Mouse (Mus musculus) intestine, postnatal 0 days (tissue): ENCODE results near the gene Zbtb12. TPM values are rescaled to one million over a fixed set of nuclear protein-coding genes. Genes with fewer than 3 reads are reported as not detected.
"Not testable (repeated sequence)": the region's sequence is repeated elsewhere in the genome, so short reads cannot be mapped to it uniquely, and the experiment has no call there.

Experiments used
- ATAC-seq: fragments of 200-750 bp; cut with Nextera tagmentation; 2 replicates; pipeline ENCODE4 v1.8.0; 2017; ENCODE audit warnings: mild to moderate bottlenecking, moderate TSS enrichment, moderate library complexity
- H3K27ac ChIP-seq: fragments of 300-500 bp; sonication (generic); 2 replicates; pipeline ENCODE4 v1.5.1; 2014; ENCODE audit warnings: mild to moderate bottlenecking, low read depth, low read length, moderate library complexity
- H3K27me3 ChIP-seq: fragments of 300-500 bp; sonication (generic); replicated peaks from 2 replicates; pipeline ENCODE4 v1.6.1; 2014; ENCODE audit warnings: low read length, mixed read lengths; ENCODE audit not compliant: control insufficient read depth, insufficient read depth
- H3K36me3 ChIP-seq: fragments of 300-500 bp; sonication (generic); 2 replicates; pipeline ENCODE4 v1.6.1; 2014; ENCODE audit warnings: mild to moderate bottlenecking, moderate library complexity; ENCODE audit not compliant: control insufficient read depth, insufficient read depth
- H3K4me1 ChIP-seq: fragments of 300-500 bp; sonication (generic); replicated peaks from 2 replicates; pipeline ENCODE4 v1.6.1; 2014; ENCODE audit warnings: antibody characterized with exemption, low read length, mixed read lengths; ENCODE audit not compliant: control insufficient read depth, insufficient read depth
- H3K4me2 ChIP-seq: fragments of 300-500 bp; sonication (generic); replicated peaks from 2 replicates; pipeline ENCODE4 v1.6.1; 2014; ENCODE audit warnings: low read depth, mild to moderate bottlenecking, moderate library complexity
- H3K4me3 ChIP-seq: fragments of 300-500 bp; sonication (generic); 2 replicates; pipeline ENCODE4 v1.5.1; 2014; ENCODE audit warnings: low read depth, low read length
- H3K9ac ChIP-seq: fragments of 300-500 bp; sonication (generic); 2 replicates; pipeline ENCODE4 v1.6.1; 2014; ENCODE audit warnings: mild to moderate bottlenecking, low read depth, low read length
- H3K9me3 ChIP-seq: fragments of 300-500 bp; sonication (generic); 2 replicates; pipeline ENCODE4 v1.6.1; 2016; ENCODE audit warnings: mixed run types; ENCODE audit not compliant: control insufficient read depth
- CTCF ChIP-seq: sonication (generic); IDR thresholded peaks from 2 replicates; pipeline ENCODE4 v1.5.1; 2016; ENCODE audit warnings: low read depth, mild to moderate bottlenecking, control low read depth, antibody characterized with exemption, moderate library complexity
- WGBS: fragments of 180-500 bp; shearing (Covaris S2); extraction: QIAGEN DNeasy Blood & Tissue Kit; methylation state at CpG from one replicate; pipeline ENCODE4 v1.1.7; 2014; 5-methylcytosine and 5-hydroxymethylcytosine counted together
- polyA plus RNA-seq: library from polyadenylated mRNA; unstranded; fragments of >200 nt; fragmentation: Nextera tagmentation; extraction: Ambion mirVana; gene quantifications from 2 replicates; pipeline ENCODE4 v1.2.1, GENCODE M21; 2015

Gene Zbtb12
- 0.74 and 1.1 TPM in 2 replicates for polyA plus RNA-seq

- H3K36me3 ChIP-seq, result no peaks in the 10 kb centered on the region
- H3K4me3 ChIP-seq, result no peak within 1 kb of the TSS
- no peaks in the 10 kb centered on the region for H3K9me3 ChIP-seq
- no peak for ATAC-seq
- WGBS, result 51% methylated on average over 11 of the region's 11 CpGs
- no peak for TF ChIP-seq CTCF
- H3K4me1 ChIP-seq, result no peaks in the 10 kb centered on the region; the same call in 1 of the 2 replicates
- H3K9ac ChIP-seq, result no peak within 1 kb of the TSS
- H3K4me2 ChIP-seq, result peak within 1 kb of the TSS; percentile 43
- no peaks in the 10 kb centered on the region for H3K27me3 ChIP-seq
- no peak within 1 kb of the TSS for H3K27ac ChIP-seq
Observed at GRCm38 (mm10) chr17:34879336-34879879, at the start of gene Zbtb12. Zbtb12 (plus strand) TSS chr17:34879483.

- peaks cover 59% of the 10 kb centered on the region for H3K36me3 ChIP-seq
- not testable (repeated sequence) for H3K27me3 ChIP-seq, H3K9me3 ChIP-seq, H3K4me2 ChIP-seq, H3K4me1 ChIP-seq, H3K27ac ChIP-seq, ATAC-seq, H3K4me3 ChIP-seq, H3K9ac ChIP-seq
- 100% methylated on average over 1 of the region's 1 CpGs for WGBS
Observed at GRCm38 (mm10) chr17:34830776-34831175, 48.5 kb upstream of the Zbtb12 start.

DNA sequence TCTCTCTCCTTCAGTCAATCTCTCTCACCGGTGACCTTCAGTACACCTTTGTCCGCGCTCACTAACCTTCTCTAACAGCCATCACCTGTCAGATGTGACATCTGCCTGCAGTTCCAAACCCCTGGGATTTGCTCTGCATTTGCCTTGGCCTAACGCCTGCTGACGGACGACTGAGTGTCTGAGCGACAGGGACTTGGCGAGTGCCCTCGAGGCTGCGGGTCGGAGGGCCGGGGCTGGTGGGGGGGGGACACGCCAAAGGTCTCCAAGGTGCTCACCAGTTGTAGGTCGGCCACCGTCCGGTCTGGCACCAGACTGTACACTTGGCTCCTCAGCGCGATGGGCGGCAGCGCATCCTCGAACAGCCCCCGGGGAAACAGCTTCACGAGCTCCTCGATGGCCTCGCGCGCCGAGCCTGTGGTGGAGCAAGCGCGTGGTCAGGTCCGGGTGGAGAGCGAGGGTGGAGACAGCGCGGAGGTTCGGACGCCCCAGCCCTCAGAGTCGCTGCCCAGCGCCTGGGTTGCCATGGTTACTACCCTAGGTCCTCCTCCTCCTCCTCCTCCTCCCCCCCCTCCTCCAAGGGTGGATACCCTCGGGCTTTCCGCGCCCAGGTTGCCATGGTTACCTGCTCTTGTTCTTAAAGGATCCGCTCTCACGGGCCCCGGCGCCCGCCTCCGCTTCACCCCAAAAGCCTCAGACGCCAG lies 43.0 kb upstream of the Zbtb12 start:
- Histone ChIP-seq H3K27ac (0 out of 2 replicates have a peak overlapping the region, but pooled peaks have one; percentile 65), H3K36me3 (peaks cover 39% of the 10 kb centered on the region), H3K4me2 (peak overlapping the region; percentile 96), H3K4me1 (peaks cover 9% of the 10 kb centered on the region), H3K9me3 (no peaks in the 10 kb centered on the region), H3K4me3 (peak overlapping the region; percentile 82), H3K27me3 (no peaks in the 10 kb centered on the region), H3K9ac (peak overlapping the region; percentile 68)
- 3% methylated on average over 48 of the region's 48 CpGs for WGBS
- peak; percentile 66 for ATAC-seq
- TF ChIP-seq CTCF, result no peak

DNA sequence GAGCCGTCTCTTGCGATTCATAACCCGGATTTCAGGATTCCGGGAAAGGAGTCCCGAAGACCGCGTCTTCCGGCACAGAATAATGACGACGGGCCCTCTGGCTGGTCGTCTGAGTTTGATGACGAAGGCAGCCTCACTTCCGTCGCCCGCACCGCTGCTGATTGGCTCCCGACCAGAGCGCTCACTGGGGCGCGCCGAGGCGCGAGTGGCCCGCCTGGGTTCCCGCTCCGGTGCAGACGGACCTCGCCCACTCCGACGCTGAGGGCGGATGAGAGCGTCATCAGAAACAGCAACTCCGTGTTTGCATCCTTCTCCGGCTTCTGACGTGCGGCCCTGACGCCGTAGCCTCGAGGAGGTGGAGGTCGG lies 42.4 kb upstream of the Zbtb12 start, which contains the start of the genes Stk19 and Dxo:
Gene Stk19 (minus strand): TSS at position 90 of the 366 bp plus-strand sequence.
Gene Dxo (plus strand): TSS at position 164 of the 366 bp plus-strand sequence.
- no peaks in the 10 kb centered on the region for H3K27me3 ChIP-seq
- no peaks in the 10 kb centered on the region for H3K9me3 ChIP-seq
- peaks cover 43% of the 10 kb centered on the region for H3K36me3 ChIP-seq
- H3K4me3 ChIP-seq, result peak within 1 kb of the TSS; percentile 82
- ATAC-seq, result peak; percentile 94
- WGBS, result under 1% methylated on average over 40 of the region's 40 CpGs
- peak within 1 kb of the TSS; percentile 65 for H3K27ac ChIP-seq
- H3K4me2 ChIP-seq, result peak within 1 kb of the TSS; percentile 96
- H3K4me1 ChIP-seq, result peaks cover 9% of the 10 kb centered on the region
- peak within 1 kb of the TSS; percentile 68 for H3K9ac ChIP-seq
- no peak for TF ChIP-seq CTCF

DNA sequence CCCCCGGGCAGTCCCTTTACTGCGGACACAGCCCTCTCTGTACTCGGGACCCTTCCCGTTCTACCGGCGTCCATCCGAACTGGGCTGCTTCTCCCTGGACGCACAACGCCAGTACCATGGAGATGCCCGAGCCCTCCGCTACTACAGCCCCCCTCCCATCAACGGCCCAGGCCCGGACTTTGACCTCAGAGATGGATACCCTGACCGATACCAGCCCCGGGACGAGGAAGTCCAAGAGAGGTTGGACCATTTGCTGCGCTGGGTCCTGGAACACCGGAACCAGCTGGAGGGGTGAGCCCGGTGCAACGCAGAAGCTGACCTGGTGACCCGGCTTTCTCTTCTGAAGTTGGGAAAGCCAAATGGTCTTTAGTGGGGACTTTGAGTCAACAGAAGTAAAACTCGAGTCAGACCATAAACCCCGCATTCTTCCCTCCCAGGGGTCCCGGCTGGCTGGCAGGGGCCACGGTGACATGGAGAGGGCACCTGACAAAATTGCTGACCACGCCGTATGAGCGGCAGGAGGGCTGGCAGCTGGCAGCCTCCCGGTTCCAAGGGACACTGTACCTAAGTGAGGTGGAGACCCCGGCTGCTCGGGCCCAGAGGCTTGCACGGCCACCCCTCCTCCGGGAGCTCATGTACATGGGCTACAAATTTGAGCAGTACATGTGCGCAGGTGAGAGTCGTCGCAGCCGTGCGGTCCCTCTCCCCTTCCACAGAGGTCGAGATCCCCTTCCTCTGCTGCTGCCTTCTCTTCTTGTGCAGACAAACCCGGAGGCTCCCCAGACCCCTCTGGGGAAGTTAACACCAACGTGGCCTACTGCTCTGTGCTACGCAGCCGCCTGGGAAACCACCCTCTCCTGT lies 41.6 kb upstream of the Zbtb12 start:
- ATAC-seq, result peak; percentile 12; the same call in 1 of the 2 replicates
- H3K9ac ChIP-seq, result peak overlapping the region; percentile 68
- no peaks in the 10 kb centered on the region for H3K27me3 ChIP-seq
- peak overlapping the region; percentile 82 for H3K4me3 ChIP-seq
- H3K4me1 ChIP-seq, result peaks cover 9% of the 10 kb centered on the region
- no peaks in the 10 kb centered on the region for H3K9me3 ChIP-seq
- TF ChIP-seq CTCF, result no peak
- H3K36me3 ChIP-seq, result peaks cover 48% of the 10 kb centered on the region
- 26% methylated on average over 43 of the region's 43 CpGs for WGBS
- peak overlapping the region; percentile 96 for H3K4me2 ChIP-seq
- H3K27ac ChIP-seq, result peak overlapping the region; percentile 65

DNA sequence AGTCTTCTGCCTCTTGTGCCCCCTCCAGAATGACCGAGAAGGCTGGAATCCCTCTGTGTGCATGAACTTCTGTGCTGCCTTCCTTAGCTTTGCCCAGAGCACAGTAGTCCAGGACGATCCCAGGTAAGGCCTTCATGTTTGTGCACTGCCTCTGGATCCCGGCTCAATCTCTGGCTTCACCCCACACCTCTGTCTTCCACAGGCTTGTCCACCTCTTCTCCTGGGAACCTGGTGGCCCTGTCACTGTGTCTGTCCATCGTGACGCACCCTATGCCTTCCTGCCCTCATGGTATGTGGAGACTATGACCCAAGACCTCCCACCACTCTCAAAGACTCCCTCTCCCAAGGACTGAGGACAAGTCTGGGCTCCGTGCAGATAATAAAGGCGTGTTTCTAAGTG lies 40.5 kb upstream of the Zbtb12 start:
- no peak for ATAC-seq
- no peak overlapping the region for H3K9ac ChIP-seq
- H3K4me3 ChIP-seq, result no peak overlapping the region
- H3K27me3 ChIP-seq, result no peaks in the 10 kb centered on the region
- H3K4me1 ChIP-seq, result peaks cover 9% of the 10 kb centered on the region
- no peaks in the 10 kb centered on the region for H3K9me3 ChIP-seq
- no peak for TF ChIP-seq CTCF
- WGBS, result 84% methylated on average over 7 of the region's 7 CpGs
- H3K4me2 ChIP-seq, result no peak overlapping the region; the same call in 1 of the 2 replicates
- peaks cover 51% of the 10 kb centered on the region for H3K36me3 ChIP-seq
- H3K27ac ChIP-seq, result no peak overlapping the region
